Mouse (Mus musculus): Measurements from ENCODE around the gene Smg6. TPM values are rescaled to one million over a fixed set of nuclear protein-coding genes. Genes with fewer than 3 reads are reported as not detected.

Smg6 gene
- polyA plus RNA-seq, 1 experiment from 2014 or later: 24.1 TPM

DNA sequence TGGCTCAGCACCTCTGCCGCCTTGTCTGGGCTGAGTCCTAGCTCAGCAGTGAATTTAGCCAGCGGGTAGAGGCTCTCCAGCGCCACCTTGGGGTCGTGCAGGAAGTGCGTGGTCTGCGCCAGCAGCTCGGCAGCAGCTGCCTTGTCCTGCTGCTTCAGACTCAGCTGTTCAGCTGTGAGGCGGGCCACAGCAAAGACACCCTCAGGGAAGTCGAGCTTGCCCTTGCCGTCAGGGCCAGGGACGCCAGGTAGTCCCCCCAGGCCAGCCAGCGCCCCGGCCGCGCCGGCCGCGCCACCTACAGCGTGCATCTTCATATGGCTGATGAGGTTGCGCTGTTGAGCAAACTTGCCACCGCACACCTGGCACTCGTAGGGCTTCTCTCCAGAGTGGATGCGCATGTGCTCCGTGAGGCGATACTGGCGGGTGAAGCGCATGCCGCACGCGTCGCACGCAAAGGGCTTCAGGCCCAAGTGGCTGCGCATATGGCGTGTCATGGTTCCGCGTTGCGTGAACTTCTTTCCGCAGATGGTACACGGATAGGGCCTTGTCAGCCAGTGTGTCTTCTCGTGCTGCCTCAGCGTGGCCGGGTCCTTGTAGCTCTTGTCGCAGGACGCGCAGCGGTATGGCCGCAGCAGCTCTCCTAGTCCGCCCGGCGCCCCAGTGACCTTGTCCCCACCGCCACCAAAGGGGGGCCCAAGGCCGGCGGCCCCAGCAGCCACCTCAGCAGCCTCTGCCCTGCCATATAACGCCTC is 240.0 kb downstream of the Smg6 start:
- ATAC-seq (ENCODE audit: insufficient number of reproducible peaks, insufficient read depth, low FRiP score, low TSS enrichment): no peak
- Histone ChIP-seq H3K4me3 (peak overlapping the region; percentile 66), H3K4me2 (replicated peaks) (peak overlapping the region; percentile 88), H3K9me3 (no peaks in the 10 kb centered on the region), H3K27me3 (peaks cover 76% of the 10 kb centered on the region), H3K9ac (peak overlapping the region; percentile 78), H3K36me3 (peaks cover 40% of the 10 kb centered on the region), H3K4me1 (peaks cover 53% of the 10 kb centered on the region), H3K27ac (peak overlapping the region; percentile 88; the same call in 1 of the 2 replicates)
- whole genome bisulfite sequencing: 3% methylated on average over 54 of the region's 54 CpGs

GRCm38 (mm10) chr11:75166193-75166842 is 240.7 kb downstream of the Smg6 start:
- Histone ChIP-seq H3K4me1 (peaks cover 54% of the 10 kb centered on the region), H3K36me3 (peaks cover 36% of the 10 kb centered on the region), H3K9me3 (no peaks in the 10 kb centered on the region), H3K4me2 (replicated peaks) (peak overlapping the region; percentile 88), H3K27me3 (peaks cover 83% of the 10 kb centered on the region), H3K9ac (peak overlapping the region; percentile 78), H3K27ac (peak overlapping the region; percentile 88), H3K4me3 (peak overlapping the region; percentile 66)
- no peak for ATAC-seq (ENCODE audit: insufficient number of reproducible peaks, insufficient read depth, low FRiP score, low TSS enrichment)
- WGBS: 5% methylated on average over 55 of the region's 55 CpGs

- Histone ChIP-seq H3K27me3 (peaks cover 91% of the 10 kb centered on the region), H3K4me1 (peaks cover 48% of the 10 kb centered on the region), H3K9me3 (no peaks in the 10 kb centered on the region), H3K36me3 (peaks cover 30% of the 10 kb centered on the region), H3K4me2 (replicated peaks) (peak overlapping the region; percentile 88), H3K9ac (peak overlapping the region; percentile 78), H3K27ac (peak overlapping the region; percentile 88), H3K4me3 (peak overlapping the region; percentile 66)
- 3% methylated on average over 58 of the region's 68 CpGs for WGBS
- ATAC-seq (ENCODE audit: insufficient number of reproducible peaks, insufficient read depth, low FRiP score, low TSS enrichment): no peak
Measured at GRCm38 (mm10) chr11:75166861-75167642, 241.4 kb downstream of the Smg6 start.

GRCm38 (mm10) chr11:75167643-75168589 is 242.3 kb downstream of the Smg6 start:
- peak overlapping the region; percentile 88 for H3K4me2 ChIP-seq (replicated peaks)
- peak overlapping the region; percentile 66 for H3K4me3 ChIP-seq
- 3% methylated on average over 56 of the region's 63 CpGs for WGBS
- ATAC-seq (ENCODE audit: insufficient number of reproducible peaks, insufficient read depth, low FRiP score, low TSS enrichment): no peak
- peak overlapping the region; percentile 88 for H3K27ac ChIP-seq
- H3K9me3 ChIP-seq: no peaks in the 10 kb centered on the region
- peaks cover 55% of the 10 kb centered on the region for H3K4me1 ChIP-seq
- H3K27me3 ChIP-seq: peaks cover 99% of the 10 kb centered on the region
- peaks cover 21% of the 10 kb centered on the region for H3K36me3 ChIP-seq
- H3K9ac ChIP-seq: peak overlapping the region; percentile 78

GRCm38 (mm10) chr11:75168590-75169361 is 243.2 kb downstream of the Smg6 start:
- Histone ChIP-seq H3K4me3 (peak overlapping the region; percentile 66), H3K27ac (peak overlapping the region; percentile 88), H3K27me3 (peaks cover 96% of the 10 kb centered on the region), H3K9me3 (no peaks in the 10 kb centered on the region), H3K4me2 (replicated peaks) (peak overlapping the region; percentile 88), H3K9ac (peak overlapping the region; percentile 78), H3K36me3 (peaks cover 13% of the 10 kb centered on the region), H3K4me1 (peaks cover 64% of the 10 kb centered on the region)
- under 1% methylated on average over 79 of the region's 83 CpGs for WGBS
- ATAC-seq (ENCODE audit: insufficient number of reproducible peaks, insufficient read depth, low FRiP score, low TSS enrichment): peak; percentile 11; the same call in 1 of the 2 replicates

DNA sequence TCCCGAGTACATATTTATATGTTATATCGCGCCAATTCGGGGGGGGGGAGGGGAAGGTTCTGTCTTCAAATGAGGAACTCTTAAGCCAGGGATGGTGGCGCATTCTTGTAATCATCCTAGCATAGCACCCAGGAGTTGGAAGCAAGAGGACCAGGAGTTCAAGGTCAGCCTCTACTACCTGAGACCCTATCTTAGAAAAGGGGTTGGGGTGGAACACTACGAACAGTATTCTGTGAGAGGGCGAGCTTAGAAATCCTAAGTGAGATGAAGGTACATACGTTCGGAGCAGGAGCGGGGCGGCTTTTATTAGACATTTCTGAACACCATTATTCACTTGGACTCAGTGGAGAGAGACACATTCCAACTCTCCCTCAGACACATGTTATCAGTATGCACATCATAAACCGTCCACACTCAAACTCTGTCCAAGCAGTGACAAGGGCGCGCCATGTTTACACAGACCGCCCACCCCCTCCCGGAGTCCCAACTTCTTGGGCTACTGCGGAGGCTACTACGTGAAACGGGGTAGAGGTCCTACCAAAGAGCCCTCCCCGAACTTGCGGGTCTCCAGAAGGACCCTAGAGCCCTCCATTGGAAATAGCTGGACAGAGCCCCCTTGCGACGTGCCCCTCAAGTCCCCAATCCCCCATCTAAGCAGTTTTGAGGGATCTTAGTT is 243.9 kb downstream of the Smg6 start, which contains the start of gene Hic1:
Gene Hic1, minus strand, starts transcription at position 115 of the 676 bp plus-strand sequence.
- Histone ChIP-seq H3K27me3 (peaks cover 88% of the 10 kb centered on the region), H3K27ac (peak within 1 kb of the TSS; percentile 88), H3K9ac (peak within 1 kb of the TSS; percentile 78), H3K36me3 (peaks cover 8% of the 10 kb centered on the region), H3K9me3 (no peaks in the 10 kb centered on the region), H3K4me2 (replicated peaks) (peak within 1 kb of the TSS; percentile 88), H3K4me3 (peak within 1 kb of the TSS; percentile 66), H3K4me1 (peaks cover 68% of the 10 kb centered on the region)
- 6% methylated on average over 23 of the region's 23 CpGs for WGBS
- ATAC-seq (ENCODE audit: insufficient number of reproducible peaks, insufficient read depth, low FRiP score, low TSS enrichment): no peak

GRCm38 (mm10) chr11:75170136-75170751 is 244.6 kb downstream of the Smg6 start:
- peaks cover under 1% of the 10 kb centered on the region for H3K36me3 ChIP-seq
- no peak overlapping the region for H3K9ac ChIP-seq
- peak; percentile 61 for ATAC-seq (ENCODE audit: insufficient number of reproducible peaks, insufficient read depth, low FRiP score, low TSS enrichment)
- H3K4me3 ChIP-seq: peak overlapping the region; percentile 66
- no peak overlapping the region for H3K27ac ChIP-seq
- H3K4me2 ChIP-seq (replicated peaks): peak overlapping the region; percentile 88
- peaks cover 68% of the 10 kb centered on the region for H3K4me1 ChIP-seq
- no peaks in the 10 kb centered on the region for H3K9me3 ChIP-seq
- H3K27me3 ChIP-seq: peaks cover 81% of the 10 kb centered on the region
- under 1% methylated on average over 38 of the region's 38 CpGs for WGBS

GRCm38 (mm10) chr11:75171186-75171865 is 245.7 kb downstream of the Smg6 start:
- no peak overlapping the region for H3K27ac ChIP-seq
- WGBS: 8% methylated on average over 17 of the region's 17 CpGs
- H3K9me3 ChIP-seq: no peaks in the 10 kb centered on the region
- H3K4me1 ChIP-seq: peaks cover 57% of the 10 kb centered on the region
- ATAC-seq (ENCODE audit: insufficient number of reproducible peaks, insufficient read depth, low FRiP score, low TSS enrichment): no peak
- no peaks in the 10 kb centered on the region for H3K36me3 ChIP-seq
- H3K4me2 ChIP-seq (replicated peaks): peak overlapping the region; percentile 86; the same call in 1 of the 2 replicates
- H3K27me3 ChIP-seq: peaks cover 70% of the 10 kb centered on the region
- no peak overlapping the region for H3K9ac ChIP-seq
- peak overlapping the region; percentile 66; the same call in 1 of the 2 replicates for H3K4me3 ChIP-seq

All from embryonic facial prominence, embryonic 12.5 days (tissue).